Mouse (Mus musculus) gastrocnemius, postnatal 10 days (tissue): ENCODE measurements at regions not wholly inside any gene's neighbourhood (a gene's known extent, or its start where the extent isn't known, plus 50 kb on each side); places are given as distances from the start of the nearest gene placed in this dataset.

ENCODE experiments used
- DNase-seq: peaks from one replicate; pipeline ENCODE4 v3.0.0; 2021; ENCODE audit warnings: mixed read lengths

- DNase-seq: no peak
Observed at GRCm38 (mm10) chr6:15501063-15501462, 219.4 kb upstream of the Mdfic start.

- no peak for DNase-seq
Observed at GRCm38 (mm10) chr6:15509314-15509713, 211.1 kb upstream of the Mdfic start.

- no peak for DNase-seq
Observed at GRCm38 (mm10) chr6:15537279-15537678, 183.2 kb upstream of the Mdfic start.

- DNase-seq: no peak
Observed at GRCm38 (mm10) chr6:15541969-15542368, 178.5 kb upstream of the Mdfic start.

GRCm38 (mm10) chr6:15543516-15544080 is 176.9 kb upstream of the Mdfic start:
- DNase-seq: peak; percentile 8

- DNase-seq: no peak
Observed at GRCm38 (mm10) chr6:15548833-15549232, 171.6 kb upstream of the Mdfic start.

- DNase-seq: no peak
Observed at GRCm38 (mm10) chr6:15592780-15593179, 127.7 kb upstream of the Mdfic start.

- DNase-seq: no peak
Observed at GRCm38 (mm10) chr6:15597226-15597983, 123.1 kb upstream of the Mdfic start.

GRCm38 (mm10) chr6:15610208-15610607 is 110.3 kb upstream of the Mdfic start:
- DNase-seq: no peak

GRCm38 (mm10) chr6:15625910-15626564 is 94.4 kb upstream of the Mdfic start:
- DNase-seq: no peak

GRCm38 (mm10) chr6:15638548-15638947 is 81.9 kb upstream of the Mdfic start:
- DNase-seq: no peak

GRCm38 (mm10) chr6:15639378-15639777 is 81.1 kb upstream of the Mdfic start:
- no peak for DNase-seq

GRCm38 (mm10) chr6:15639809-15640479 is 80.5 kb upstream of the Mdfic start:
- no peak for DNase-seq

GRCm38 (mm10) chr6:15644311-15644710 is 76.2 kb upstream of the Mdfic start:
- no peak for DNase-seq

GRCm38 (mm10) chr6:15647499-15647898 is 73.0 kb upstream of the Mdfic start:
- DNase-seq: no peak
